Mouse (Mus musculus): ENCODE data around the gene Tle4. TPM values are rescaled to one million over a fixed set of nuclear protein-coding genes. Genes with fewer than 3 reads are reported as not detected.
"Not testable (repeated sequence)": the region's sequence is repeated elsewhere in the genome, so short reads cannot be mapped to it uniquely, and the experiment has no call there.

The Tle4 gene
- 10 to 100 TPM; 44.1 to 47.0 TPM for total RNA-seq (2021)
- long read RNA-seq, partial matches to known transcripts = 8 of 11 reads
- long read RNA-seq, other reads (novel, unspliced or antisense) = 3 of 11 reads

DNA sequence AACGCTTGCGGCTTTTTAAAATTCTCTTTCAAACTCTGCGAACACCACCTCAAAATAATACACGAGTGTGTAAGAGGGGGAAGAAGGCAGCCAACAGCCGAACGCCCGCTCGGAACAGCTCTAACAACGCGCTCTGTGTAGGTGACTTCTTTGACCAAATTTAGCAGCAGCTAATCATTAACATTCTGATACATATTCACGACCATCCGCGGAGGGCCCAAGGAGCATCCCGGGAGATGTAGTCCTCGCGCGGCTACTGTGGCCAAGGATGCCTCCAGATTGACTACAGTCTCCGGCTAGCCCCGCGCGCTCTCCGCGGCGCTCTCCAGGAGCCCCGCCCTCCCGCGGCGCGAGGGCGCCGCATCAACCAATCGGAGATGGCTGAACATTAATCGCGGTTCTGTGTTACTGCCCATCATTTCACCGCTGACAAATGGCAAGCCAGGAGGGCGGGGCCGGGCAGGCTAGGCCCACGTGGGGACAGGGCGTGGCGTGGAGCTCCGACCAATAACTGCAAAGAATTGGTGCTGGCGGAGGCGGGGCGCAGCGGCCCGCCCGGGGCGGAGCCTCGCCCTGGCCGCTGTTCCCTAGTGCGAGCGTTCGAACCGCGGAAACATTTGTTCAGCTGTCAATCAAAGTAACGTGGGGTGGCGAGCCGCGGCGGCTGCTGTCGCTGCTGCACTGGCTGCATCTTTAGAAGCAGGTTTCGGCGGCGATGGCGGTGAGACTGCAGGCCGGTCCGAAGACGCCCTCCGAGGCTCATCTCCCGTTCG is at the start of gene Tle4:
Gene Tle4, minus strand, starts transcription at position 135 of the 773 bp plus-strand sequence.
- peak; percentile 100 for DNase-seq (ENCODE audit: low spot score in 2 of 2)

DNA sequence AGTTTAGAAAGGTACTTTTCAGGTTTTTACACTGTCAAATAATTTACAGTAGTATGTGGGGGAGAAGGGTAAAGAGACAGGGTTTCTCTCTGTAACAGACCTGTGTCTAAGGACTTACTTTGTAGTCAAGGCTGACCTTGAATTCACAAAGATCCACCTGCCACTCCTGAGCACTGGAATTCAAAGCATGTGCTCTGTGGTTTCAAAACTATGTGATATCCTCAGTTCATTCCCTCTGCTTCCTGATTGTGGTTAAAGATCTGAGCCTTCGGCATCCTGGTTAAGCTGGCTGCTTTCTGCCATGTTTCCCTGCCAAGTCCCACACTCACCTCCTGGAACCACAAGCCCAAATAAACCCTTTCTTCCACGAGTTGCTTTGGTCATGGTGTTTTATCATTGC is 47.8 kb upstream of the Tle4 start:
- DNase-seq (ENCODE audit: low spot score in 2 of 2) = no peak

- no peak for DNase-seq (ENCODE audit: low spot score in 2 of 2)
Observed at GRCm38 (mm10) chr19:14644756-14645155, 46.9 kb upstream of the Tle4 start.

DNA sequence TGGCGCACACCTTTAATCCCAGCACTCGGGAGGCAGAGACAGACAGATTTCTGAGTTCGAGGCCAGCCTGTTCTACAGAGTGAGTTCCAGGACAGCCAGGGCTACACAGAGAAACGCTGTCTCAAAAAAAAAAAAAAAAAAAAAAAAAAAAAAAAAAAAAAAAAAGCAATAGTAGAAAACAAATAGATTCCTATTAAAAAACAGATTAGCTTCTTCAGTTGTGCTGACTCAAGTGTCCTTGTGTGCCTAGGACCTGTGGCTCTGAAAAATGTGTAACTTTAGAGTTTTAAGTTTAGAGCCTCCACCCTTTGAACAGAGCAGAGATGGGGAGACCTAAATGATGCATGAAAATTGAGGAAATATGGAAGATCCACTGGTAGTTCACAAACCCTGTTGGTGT is 45.2 kb upstream of the Tle4 start:
- DNase-seq (ENCODE audit: low spot score in 2 of 2) = not testable (repeated sequence)

GRCm38 (mm10) chr19:14642663-14643062 is 44.8 kb upstream of the Tle4 start:
- DNase-seq (ENCODE audit: low spot score in 2 of 2) = no peak

- no peak for DNase-seq (ENCODE audit: low spot score in 2 of 2)
Observed at GRCm38 (mm10) chr19:14635213-14635928, 37.5 kb upstream of the Tle4 start.

DNA sequence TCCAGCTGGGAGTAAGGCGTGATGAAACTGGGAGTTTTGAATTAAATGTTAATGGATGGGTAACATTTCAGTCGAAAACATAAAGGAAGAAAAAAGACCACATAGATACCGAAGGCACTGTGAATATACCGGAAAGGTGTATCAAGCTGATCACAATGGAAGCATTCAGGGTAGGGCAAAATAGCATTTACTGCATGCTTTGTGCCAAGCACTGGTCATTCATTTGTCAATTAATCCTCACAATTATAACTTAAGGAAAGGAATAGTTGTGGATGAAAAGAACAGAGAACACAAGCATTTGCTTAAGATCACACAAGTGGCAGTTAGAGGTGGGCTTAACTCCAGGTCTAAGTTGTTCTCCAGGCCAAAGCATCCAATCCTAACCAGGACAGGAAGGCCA is 25.5 kb upstream of the Tle4 start:
- no peak for DNase-seq (ENCODE audit: low spot score in 2 of 2)

- no peak for DNase-seq (ENCODE audit: low spot score in 2 of 2)
Observed at GRCm38 (mm10) chr19:14620534-14620933, 22.7 kb upstream of the Tle4 start.

DNA sequence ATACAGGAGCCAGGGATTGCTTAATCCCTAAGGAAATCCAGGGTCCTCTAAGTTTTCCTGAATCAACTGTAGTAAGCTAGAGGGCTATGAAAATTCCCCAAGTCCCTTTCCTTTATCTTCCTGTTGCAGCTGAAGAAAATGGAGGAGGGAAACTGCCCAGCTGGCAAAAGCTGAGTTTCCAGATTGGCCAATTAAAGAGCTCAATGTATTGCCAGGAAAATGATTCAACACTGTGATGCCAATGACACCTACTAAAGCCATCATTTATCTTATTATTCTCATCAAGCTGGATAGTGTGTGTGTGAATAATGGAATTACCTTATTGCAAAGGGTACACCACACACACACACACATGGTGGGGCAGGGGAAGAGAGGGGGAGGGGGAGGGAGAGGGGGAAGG is 22.0 kb upstream of the Tle4 start:
- peak in 1 of 2 experiments; percentile 30 for DNase-seq (ENCODE audit: low spot score in 2 of 2)

- no peak for DNase-seq (ENCODE audit: low spot score in 2 of 2)
Observed at GRCm38 (mm10) chr19:14614816-14615215, 17.0 kb upstream of the Tle4 start.

- DNase-seq (ENCODE audit: low spot score in 2 of 2) = no peak
Observed at GRCm38 (mm10) chr19:14610542-14611317, 12.9 kb upstream of the Tle4 start.

- DNase-seq (ENCODE audit: low spot score in 2 of 2) = no peak
Observed at GRCm38 (mm10) chr19:14600841-14601240, 3.0 kb upstream of the Tle4 start.

GRCm38 (mm10) chr19:14600354-14600753 is 2.5 kb upstream of the Tle4 start:
- DNase-seq (ENCODE audit: low spot score in 2 of 2) = no peak

DNA sequence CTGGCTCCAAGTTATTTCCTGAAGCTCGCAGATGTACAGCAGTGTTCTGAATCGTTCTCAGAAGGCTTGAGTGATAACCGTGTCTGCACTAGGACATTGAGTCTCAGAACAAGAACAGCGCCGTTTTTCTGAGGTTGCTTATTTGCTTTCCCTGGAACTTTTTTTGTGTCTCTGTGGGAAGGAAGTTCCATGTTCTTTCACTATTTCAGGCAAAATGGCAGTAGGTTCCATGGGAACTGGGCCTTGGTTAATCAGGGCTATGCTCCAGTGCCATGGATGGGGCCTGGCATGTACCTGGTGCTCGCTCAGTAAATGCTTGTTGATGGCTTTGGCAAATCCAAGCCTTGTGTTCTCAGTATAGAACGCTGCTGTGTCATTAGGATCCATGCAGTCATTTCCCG is 2.0 kb upstream of the Tle4 start:
- no peak for DNase-seq (ENCODE audit: low spot score in 2 of 2)

DNA sequence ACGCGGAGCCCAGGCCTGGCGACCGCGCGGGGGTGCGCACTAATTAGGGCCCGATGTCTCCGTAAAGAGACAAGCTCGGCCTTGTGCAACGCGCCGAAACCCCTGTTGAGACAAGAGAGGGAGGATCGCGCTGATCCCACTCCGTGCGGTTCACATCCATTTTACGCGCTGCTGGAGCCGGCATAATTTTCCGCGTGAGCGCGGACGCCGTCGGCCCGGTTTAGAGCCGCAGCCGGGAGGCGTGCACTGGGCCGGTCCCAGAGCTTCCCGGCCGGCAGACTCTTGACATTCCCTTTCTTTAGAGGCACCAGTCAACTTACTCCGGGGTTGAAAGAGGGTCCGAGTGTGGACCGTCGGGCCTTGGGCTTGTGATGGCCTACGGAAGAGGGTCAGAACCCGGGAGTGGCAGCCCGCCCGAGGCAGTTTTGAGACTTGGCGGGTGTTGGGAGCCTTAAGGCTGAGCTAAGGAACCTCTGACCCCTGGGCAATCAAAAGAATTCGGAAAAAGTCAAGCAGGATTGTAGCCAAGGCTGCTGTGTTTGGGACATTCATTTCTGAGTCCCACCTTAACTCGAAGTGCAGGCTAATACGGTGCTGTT is 938 bp upstream of the Tle4 start:
- DNase-seq (ENCODE audit: low spot score in 2 of 2) = no peak

DNA sequence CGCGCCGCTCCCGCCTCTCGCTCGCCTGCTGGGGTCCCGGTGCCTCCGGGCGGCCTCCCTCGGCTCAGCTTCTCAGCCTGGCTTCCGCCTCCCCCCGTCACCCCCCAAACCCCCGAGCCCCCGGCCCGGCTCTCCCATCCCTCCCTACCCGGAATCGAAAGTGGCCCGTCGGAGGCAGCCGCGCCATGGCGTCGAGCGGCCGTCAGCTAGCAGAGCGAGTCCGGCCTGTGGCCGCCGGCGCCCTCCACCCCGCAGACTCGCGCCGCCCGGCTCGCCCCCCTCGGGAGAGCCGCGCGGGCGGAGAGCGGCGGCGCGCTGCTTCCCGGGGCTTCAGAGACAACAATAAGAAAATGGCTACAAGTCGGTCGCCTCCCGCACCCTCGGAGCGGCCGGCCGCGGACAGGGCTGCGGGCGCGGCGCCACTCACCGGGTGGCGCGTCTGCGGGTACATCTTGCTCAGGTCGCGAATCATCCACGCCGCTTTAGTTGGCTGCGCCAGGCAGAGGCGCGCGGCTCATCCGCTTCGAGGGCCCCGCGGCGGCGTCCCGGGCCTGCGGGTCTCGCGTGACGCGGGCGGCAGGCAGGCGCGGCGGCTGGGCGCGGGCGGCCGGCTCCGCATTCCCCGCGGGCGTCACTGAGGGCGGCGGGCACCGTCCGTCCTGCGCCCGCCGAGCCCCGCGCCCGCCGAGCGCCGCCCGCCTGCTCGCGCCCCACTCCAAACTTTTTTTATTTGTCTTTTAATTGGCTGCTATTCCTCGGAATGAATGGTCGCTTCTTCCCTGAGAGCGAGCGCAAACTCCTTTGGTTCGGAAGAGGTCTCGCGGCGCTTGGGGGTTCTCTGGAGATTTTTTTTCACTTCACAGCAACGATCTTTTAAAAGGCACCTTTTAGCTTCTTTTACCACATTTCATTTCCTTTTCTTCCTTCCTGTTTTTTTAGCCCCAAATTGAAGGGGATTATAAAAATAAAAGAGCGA is 622 bp downstream of the Tle4 start:
- DNase-seq (ENCODE audit: low spot score in 2 of 2) = peak; percentile 49 to 66

DNA sequence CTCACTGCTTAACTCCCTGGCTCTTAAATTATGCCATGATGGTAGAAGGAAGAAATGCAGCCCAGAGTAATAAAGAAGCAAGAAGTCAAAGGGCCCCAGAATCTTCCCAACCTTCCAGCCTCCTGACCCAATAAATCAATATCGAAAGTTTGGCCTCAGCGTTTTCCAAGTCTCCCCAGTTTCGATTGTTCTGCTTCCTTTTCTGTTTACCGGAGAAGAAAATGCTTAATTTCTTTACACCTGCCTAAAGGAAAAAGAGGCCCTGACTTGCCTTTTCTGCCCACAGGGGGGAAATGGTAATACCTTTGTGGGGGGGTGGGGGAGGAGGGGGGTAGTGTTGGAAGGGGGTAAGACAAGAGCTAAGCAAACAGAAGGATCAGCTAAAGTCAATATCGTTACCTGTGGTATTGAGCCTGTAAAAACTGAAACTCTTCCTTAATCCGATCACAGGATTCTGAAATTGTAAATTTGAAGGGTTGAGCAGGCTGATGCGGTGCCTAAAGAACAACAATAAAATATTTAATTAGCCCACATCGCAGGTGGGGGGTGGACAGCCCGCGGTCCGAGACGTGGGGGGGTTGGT is 1.4 kb downstream of the Tle4 start:
- no peak for DNase-seq (ENCODE audit: low spot score in 2 of 2)

- no peak for DNase-seq (ENCODE audit: low spot score in 2 of 2)
Observed at GRCm38 (mm10) chr19:14595390-14595997, 2.4 kb downstream of the Tle4 start.

- DNase-seq (ENCODE audit: low spot score in 2 of 2) = no peak
Observed at GRCm38 (mm10) chr19:14594537-14594936, 3.3 kb downstream of the Tle4 start.

Measured in layer of hippocampus, postnatal 10 days (tissue).